Mouse (Mus musculus): ENCODE data around the gene Rmnd5b. TPM values are rescaled to one million over a fixed set of nuclear protein-coding genes. Genes with fewer than 3 reads are reported as not detected.

Gene Rmnd5b
- polyA plus RNA-seq, 1 experiment = 123 TPM

DNA sequence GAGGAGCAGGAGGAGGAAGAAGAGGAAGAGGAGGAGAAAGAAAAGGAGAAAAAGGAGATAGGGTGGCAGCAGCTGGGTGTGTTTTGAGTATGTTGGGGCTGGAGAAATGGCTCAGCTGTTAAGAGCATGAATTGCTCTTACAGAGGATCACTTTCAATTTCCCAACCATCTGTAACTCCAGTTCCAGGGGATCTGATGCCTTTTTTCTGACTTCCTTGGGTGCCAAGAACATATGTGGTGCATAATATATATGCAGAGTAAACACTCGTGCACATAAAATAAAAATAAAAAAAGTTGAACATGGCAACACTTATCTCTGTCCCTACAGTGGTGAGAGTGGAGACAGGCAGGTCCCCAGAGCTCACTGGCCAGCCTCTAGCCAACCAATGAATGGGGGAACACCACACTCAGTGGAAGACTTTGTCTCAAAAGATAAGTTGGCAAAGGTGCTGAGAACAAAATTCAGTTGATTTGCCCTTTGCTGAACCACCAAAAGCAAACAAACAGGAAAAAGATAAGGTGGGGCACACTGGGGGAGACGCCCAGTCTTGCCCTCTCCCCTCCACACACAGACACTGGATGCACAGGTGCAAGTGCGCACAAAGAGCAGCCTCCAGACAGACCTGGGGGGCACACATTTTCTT is 26.3 kb downstream of the Rmnd5b start:
- Histone ChIP-seq H3K4me1 (replicated peaks; ENCODE audit: control insufficient read depth, insufficient read depth, low read length) (peaks cover 13% of the 10 kb centered on the region), H3K4me3 (ENCODE audit: control insufficient read depth, insufficient read depth, low read length) (no peak overlapping the region)
- 26% methylated on average over 3 of the region's 3 CpGs for WGBS

DNA sequence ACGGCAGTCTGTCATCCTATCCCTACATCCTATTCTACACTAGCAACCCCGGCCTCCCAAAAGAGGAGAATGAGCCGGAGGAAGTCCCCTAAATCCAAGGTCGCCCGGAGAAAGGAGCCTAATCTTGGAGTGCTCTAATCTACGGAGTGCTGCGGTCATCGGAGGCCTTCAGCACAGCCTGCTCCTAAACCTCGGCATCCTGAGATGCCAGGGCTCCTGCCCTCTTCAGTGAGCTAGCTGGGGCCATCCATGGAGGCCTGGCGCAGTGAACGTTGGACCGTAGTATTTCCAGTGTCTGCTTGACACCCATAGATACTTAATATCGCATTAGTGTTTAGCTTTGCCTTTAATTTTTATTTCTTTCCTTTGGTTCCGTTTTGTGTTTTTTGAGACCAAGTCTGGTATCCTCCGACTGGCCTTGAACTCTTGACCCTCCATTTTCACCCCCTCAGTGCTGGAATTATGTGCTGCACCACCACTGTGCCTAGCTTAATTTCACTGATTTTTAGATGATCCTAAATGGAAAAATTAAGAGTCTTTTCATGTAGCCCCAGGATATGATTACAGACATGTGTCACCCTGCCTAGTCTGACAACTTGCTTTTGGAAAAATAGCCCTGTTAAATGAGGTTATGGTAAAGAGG is 28.5 kb downstream of the Rmnd5b start:
- Histone ChIP-seq H3K36me3 (ENCODE audit: control insufficient read depth, insufficient read depth, low read length) (peaks cover 31% of the 10 kb centered on the region), H3K4me1 (replicated peaks; ENCODE audit: control insufficient read depth, insufficient read depth, low read length) (peaks cover 13% of the 10 kb centered on the region), H3K27me3 (ENCODE audit: control insufficient read depth, insufficient read depth, low read length) (no peaks in the 10 kb centered on the region), H3K27ac (ENCODE audit: control insufficient read depth, insufficient read depth, low read length) (peak overlapping the region; percentile 9; the same call in 1 of the 2 replicates), H3K4me3 (ENCODE audit: control insufficient read depth, insufficient read depth, low read length) (peak overlapping the region; percentile 75)
- WGBS = 6% methylated on average over 15 of the region's 15 CpGs
- DNase-seq = no peak
- TF ChIP-seq POLR2A (IDR thresholded peaks at IDR 0.05; ENCODE audit: control insufficient read depth, extremely low read depth, insufficient read depth, low read length, poor library complexity) (no peak), CTCF (IDR thresholded peaks at IDR 0.05; ENCODE audit: borderline replicate concordance, control insufficient read depth, extremely low read depth, insufficient read depth, low read length, poor library complexity) (no peak)

More for the DNA sequence above, 26.3 kb downstream of the Rmnd5b start:
- no peaks in the 10 kb centered on the region for H3K27me3 ChIP-seq (ENCODE audit: control insufficient read depth, insufficient read depth, low read length)
- DNase-seq = no peak
- H3K27ac ChIP-seq (ENCODE audit: control insufficient read depth, insufficient read depth, low read length) = peak overlapping the region; percentile 91
- TF ChIP-seq POLR2A (IDR thresholded peaks at IDR 0.05; ENCODE audit: control insufficient read depth, extremely low read depth, insufficient read depth, low read length, poor library complexity) (no peak), CTCF (IDR thresholded peaks at IDR 0.05; ENCODE audit: borderline replicate concordance, control insufficient read depth, extremely low read depth, insufficient read depth, low read length, poor library complexity) (no peak)
- H3K36me3 ChIP-seq (ENCODE audit: control insufficient read depth, insufficient read depth, low read length) = peaks cover 10% of the 10 kb centered on the region

DNA sequence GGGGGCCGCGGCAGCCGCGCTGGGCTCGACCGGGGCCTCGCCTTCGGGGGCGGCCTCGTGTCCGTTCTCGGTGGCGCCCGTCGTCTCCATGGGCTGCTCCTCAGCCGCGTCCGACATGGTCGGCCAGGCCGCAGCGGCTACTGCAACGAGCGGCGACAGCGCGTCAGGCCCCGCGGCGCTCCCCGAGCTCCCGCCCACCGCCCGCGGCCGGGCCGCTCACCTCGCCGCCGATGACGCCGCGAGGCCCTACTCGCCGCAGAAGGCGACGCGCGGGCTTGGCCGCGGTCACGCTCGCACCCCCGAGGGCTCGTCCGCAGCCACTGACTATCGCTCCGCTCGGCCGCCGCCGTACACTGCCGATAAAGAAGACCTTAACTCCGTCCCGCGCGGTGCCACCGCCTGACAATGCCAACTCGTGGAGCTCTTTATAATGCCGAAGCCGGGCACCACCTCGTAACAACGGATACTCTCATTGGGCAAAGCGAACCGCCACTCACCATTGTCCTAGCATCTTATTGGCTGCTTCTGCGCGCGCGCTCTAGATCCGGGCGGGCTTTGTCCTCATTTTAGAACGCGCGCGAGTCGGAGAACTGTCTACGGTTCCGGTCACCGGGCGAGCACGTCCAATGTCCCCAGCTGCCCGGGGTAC is 29.1 kb downstream of the Rmnd5b start, which contains the start of gene Hnrnpab:
Hnrnpab (minus strand) TSS at position 401 of the 649 bp plus-strand sequence.
- peaks cover 13% of the 10 kb centered on the region for H3K4me1 ChIP-seq (replicated peaks; ENCODE audit: control insufficient read depth, insufficient read depth, low read length)
- H3K27ac ChIP-seq (ENCODE audit: control insufficient read depth, insufficient read depth, low read length) = peak within 1 kb of the TSS; percentile 15
- H3K36me3 ChIP-seq (ENCODE audit: control insufficient read depth, insufficient read depth, low read length) = peaks cover 38% of the 10 kb centered on the region
- DNase-seq = peak; percentile 96
- WGBS = under 1% methylated on average over 91 of the region's 91 CpGs
- TF ChIP-seq POLR2A (IDR thresholded peaks at IDR 0.05; ENCODE audit: control insufficient read depth, extremely low read depth, insufficient read depth, low read length, poor library complexity) = peak; percentile 100
- no peak for TF ChIP-seq CTCF (IDR thresholded peaks at IDR 0.05; ENCODE audit: borderline replicate concordance, control insufficient read depth, extremely low read depth, insufficient read depth, low read length, poor library complexity)
- no peaks in the 10 kb centered on the region for H3K27me3 ChIP-seq (ENCODE audit: control insufficient read depth, insufficient read depth, low read length)
- H3K4me3 ChIP-seq (ENCODE audit: control insufficient read depth, insufficient read depth, low read length) = peak within 1 kb of the TSS; percentile 75

DNA sequence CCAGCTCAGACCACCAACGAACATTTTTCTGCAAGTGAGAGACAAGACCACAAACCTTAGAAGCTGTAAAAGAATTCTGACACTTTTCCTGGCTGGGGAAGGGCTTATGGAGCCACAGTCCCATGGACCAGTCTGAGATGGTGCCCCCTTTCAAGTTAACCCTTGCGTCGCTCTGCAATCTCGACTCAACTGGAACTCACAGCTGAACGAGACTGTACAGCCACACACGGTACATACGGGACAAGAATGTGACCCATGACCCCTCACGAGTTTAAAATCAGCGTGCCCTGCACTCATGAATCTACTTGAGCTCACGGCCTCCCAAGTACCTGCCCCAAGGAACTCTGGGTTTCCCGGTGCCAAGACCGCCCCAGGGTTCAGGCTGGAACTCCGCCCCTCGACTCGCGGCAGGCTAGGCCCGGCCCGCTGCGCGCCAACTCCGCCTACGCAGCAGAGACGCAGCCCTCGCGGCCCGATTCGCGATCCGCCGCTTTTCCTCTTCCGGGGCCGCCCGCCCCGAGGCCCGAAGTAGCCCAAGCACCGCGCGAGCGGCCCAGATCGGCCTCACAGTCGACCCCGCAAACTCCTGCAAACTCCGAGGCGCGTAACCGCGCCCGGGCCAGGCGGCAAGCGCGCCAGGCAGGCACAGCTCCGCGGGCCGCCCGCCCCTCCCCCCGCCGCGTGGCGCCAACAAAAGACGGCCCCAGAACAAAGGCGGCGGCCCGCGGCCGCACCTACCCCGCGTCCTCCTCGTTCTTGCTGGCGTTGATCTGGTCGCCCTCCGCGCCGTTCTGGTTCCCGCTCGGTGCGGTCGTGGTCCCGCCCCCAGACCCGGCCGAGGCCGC is 29.9 kb downstream of the Rmnd5b start:
- peak; percentile 86 for DNase-seq
- H3K27ac ChIP-seq (ENCODE audit: control insufficient read depth, insufficient read depth, low read length) = peak overlapping the region; percentile 15
- WGBS = under 1% methylated on average over 81 of the region's 81 CpGs
- TF ChIP-seq POLR2A (IDR thresholded peaks at IDR 0.05; ENCODE audit: control insufficient read depth, extremely low read depth, insufficient read depth, low read length, poor library complexity) = peak; percentile 90
- peak; percentile 66; the same call in 1 of the 2 replicates for TF ChIP-seq CTCF (IDR thresholded peaks at IDR 0.05; ENCODE audit: borderline replicate concordance, control insufficient read depth, extremely low read depth, insufficient read depth, low read length, poor library complexity)
- H3K27me3 ChIP-seq (ENCODE audit: control insufficient read depth, insufficient read depth, low read length) = no peaks in the 10 kb centered on the region
- peaks cover 45% of the 10 kb centered on the region for H3K36me3 ChIP-seq (ENCODE audit: control insufficient read depth, insufficient read depth, low read length)
- H3K4me3 ChIP-seq (ENCODE audit: control insufficient read depth, insufficient read depth, low read length) = peak overlapping the region; percentile 64
- peaks cover 13% of the 10 kb centered on the region for H3K4me1 ChIP-seq (replicated peaks; ENCODE audit: control insufficient read depth, insufficient read depth, low read length)

DNA sequence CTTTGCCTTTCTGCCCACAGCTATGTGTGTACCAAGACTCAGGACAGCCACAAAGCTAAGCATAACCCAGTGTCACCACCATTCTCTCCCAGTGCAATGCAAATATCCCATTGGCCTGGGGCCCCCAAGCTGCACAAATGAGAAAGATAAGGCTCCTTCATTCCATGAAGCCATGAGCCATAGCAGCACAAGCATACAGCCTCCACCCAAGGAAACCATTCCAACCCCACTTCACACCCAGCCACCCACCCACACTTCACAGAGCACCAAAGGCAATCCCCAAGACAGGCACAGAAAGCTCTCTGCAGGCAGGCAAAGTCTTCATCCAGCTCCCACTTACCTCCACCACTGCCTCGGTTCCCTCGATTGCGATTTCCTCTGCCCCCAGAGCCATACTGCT is 33.4 kb downstream of the Rmnd5b start:
- WGBS = 97% methylated on average over 3 of the region's 3 CpGs
- no peaks in the 10 kb centered on the region for H3K27me3 ChIP-seq (ENCODE audit: control insufficient read depth, insufficient read depth, low read length)
- H3K4me1 ChIP-seq (replicated peaks; ENCODE audit: control insufficient read depth, insufficient read depth, low read length) = peaks cover 2% of the 10 kb centered on the region
- DNase-seq = no peak
- H3K4me3 ChIP-seq (ENCODE audit: control insufficient read depth, insufficient read depth, low read length) = no peak overlapping the region
- peaks cover 81% of the 10 kb centered on the region for H3K36me3 ChIP-seq (ENCODE audit: control insufficient read depth, insufficient read depth, low read length)
- H3K27ac ChIP-seq (ENCODE audit: control insufficient read depth, insufficient read depth, low read length) = no peak overlapping the region
- no peak for TF ChIP-seq POLR2A (IDR thresholded peaks at IDR 0.05; ENCODE audit: control insufficient read depth, extremely low read depth, insufficient read depth, low read length, poor library complexity)

DNA sequence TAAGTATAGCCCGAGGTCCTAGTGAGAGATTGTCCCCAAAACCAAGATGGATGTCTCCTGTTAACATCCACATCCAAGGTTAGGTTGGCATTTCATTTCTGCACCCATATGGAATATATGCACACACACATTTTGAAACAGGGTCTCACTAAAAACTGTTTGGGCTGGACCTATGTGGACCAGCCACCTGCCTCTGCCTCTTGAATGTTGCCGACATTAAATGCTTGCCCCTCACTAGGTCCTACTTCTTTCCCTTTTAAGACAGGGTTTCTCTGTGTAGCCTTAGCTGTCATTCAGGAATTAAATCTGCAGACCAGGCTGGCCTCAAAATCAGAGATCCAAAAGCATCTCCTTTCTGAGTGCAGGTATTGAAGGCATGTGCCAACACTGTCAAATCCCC is 38.1 kb downstream of the Rmnd5b start:
- H3K36me3 ChIP-seq (ENCODE audit: control insufficient read depth, insufficient read depth, low read length) = peaks cover 91% of the 10 kb centered on the region
- no peak overlapping the region for H3K27ac ChIP-seq (ENCODE audit: control insufficient read depth, insufficient read depth, low read length)
- WGBS = 96% methylated on average over 2 of the region's 2 CpGs
- TF ChIP-seq POLR2A (IDR thresholded peaks at IDR 0.05; ENCODE audit: control insufficient read depth, extremely low read depth, insufficient read depth, low read length, poor library complexity) (no peak), CTCF (IDR thresholded peaks at IDR 0.05; ENCODE audit: borderline replicate concordance, control insufficient read depth, extremely low read depth, insufficient read depth, low read length, poor library complexity) (no peak)
- H3K4me1 ChIP-seq (replicated peaks; ENCODE audit: control insufficient read depth, insufficient read depth, low read length) = no peaks in the 10 kb centered on the region
- no peak overlapping the region for H3K4me3 ChIP-seq (ENCODE audit: control insufficient read depth, insufficient read depth, low read length)
- no peak for DNase-seq
- no peaks in the 10 kb centered on the region for H3K27me3 ChIP-seq (ENCODE audit: control insufficient read depth, insufficient read depth, low read length)

Data from thymus, adult 2 months (tissue).